Mouse (Mus musculus) myocyte (in vitro differentiated cells): ENCODE results near the gene Plcb4. TPM values are rescaled to one million over a fixed set of nuclear protein-coding genes. Genes with fewer than 3 reads are reported as not detected.

Experiments used
- H3K27me3 ChIP-seq: one replicate; pipeline ENCODE4 v1.6.1; 2011; ENCODE audit not compliant: control insufficient read depth, insufficient read depth, insufficient read length
- H3K36me3 ChIP-seq: one replicate; pipeline ENCODE4 v1.6.1; 2011; ENCODE audit not compliant: control insufficient read depth, insufficient read depth
- H3K4me2 ChIP-seq: one replicate; pipeline ENCODE4 v1.6.1; 2011; ENCODE audit warnings: low read depth, control low read depth
- H3K4me3 ChIP-seq: one replicate; pipeline ENCODE4 v1.5.1; 2011; ENCODE audit warnings: mild to moderate bottlenecking, control low read depth, moderate library complexity
- H3K79me2 ChIP-seq: one replicate; pipeline ENCODE4 v1.6.1; 2011; ENCODE audit not compliant: control insufficient read depth, insufficient read depth
- H3ac ChIP-seq: one replicate; pipeline ENCODE4 v1.6.1; 2011; ENCODE audit not compliant: control insufficient read depth, insufficient read length
- CEBPB ChIP-seq: IDR thresholded peaks from 2 replicates; pipeline ENCODE4 v1.6.1; 2011; ENCODE audit warnings: mild to moderate bottlenecking, moderate library complexity; ENCODE audit not compliant: poor library complexity, insufficient read depth, severe bottlenecking
- E2F4 ChIP-seq: IDR thresholded peaks from one replicate; pipeline ENCODE4 v1.6.1; 2011; ENCODE audit warnings: mild to moderate bottlenecking, control low read depth, moderate library complexity; ENCODE audit not compliant: insufficient read depth
- MAX ChIP-seq: IDR thresholded peaks from one replicate; pipeline ENCODE4 v1.6.1; 2011; ENCODE audit warnings: low read depth, mild to moderate bottlenecking, control low read depth
- MYOD1 ChIP-seq, 3 experiments: IDR thresholded peaks; one replicate each; pipeline ENCODE4 v1.6.1; 2011; ENCODE audit warnings: control low read depth in 2 of 3, low read depth in 2 of 3, mild to moderate bottlenecking in 2 of 3, moderate library complexity in 1 of 3; ENCODE audit not compliant: insufficient read length in 2 of 3, control insufficient read depth in 1 of 3
- MYOG ChIP-seq, 3 experiments: IDR thresholded peaks; one replicate each; pipeline ENCODE4 v1.6.1; 2011; ENCODE audit warnings: control low read depth in 2 of 3, low read depth in 2 of 3, mild to moderate bottlenecking in 2 of 3; ENCODE audit not compliant: insufficient read length in 2 of 3, control insufficient read depth in 1 of 3, insufficient read depth in 1 of 3
- POLR2A ChIP-seq: IDR thresholded peaks from one replicate; pipeline ENCODE4 v1.6.1; 2011; ENCODE audit warnings: low read depth, mild to moderate bottlenecking, control low read depth, moderate library complexity; ENCODE audit not compliant: insufficient read length
- POLR2AphosphoS2 ChIP-seq: IDR thresholded peaks from one replicate; pipeline ENCODE4 v1.6.1; 2011; ENCODE audit warnings: low read depth, control low read depth; ENCODE audit not compliant: insufficient read length
- REST ChIP-seq: IDR thresholded peaks from one replicate; pipeline ENCODE4 v1.6.1; 2011; ENCODE audit warnings: mild to moderate bottlenecking, control low read depth, moderate library complexity; ENCODE audit not compliant: insufficient read depth, insufficient read length
- SRF ChIP-seq: IDR thresholded peaks from one replicate; pipeline ENCODE4 v1.6.1; 2011; ENCODE audit warnings: low read depth; ENCODE audit not compliant: control insufficient read depth, insufficient read length
- TCF12 ChIP-seq: IDR thresholded peaks from one replicate; pipeline ENCODE4 v1.6.1; 2011; ENCODE audit warnings: mild to moderate bottlenecking, control low read depth; ENCODE audit not compliant: poor library complexity, insufficient read depth, severe bottlenecking
- TCF3 ChIP-seq: IDR thresholded peaks from one replicate; pipeline ENCODE4 v1.6.1; 2011; ENCODE audit warnings: low read depth, control low read depth; ENCODE audit not compliant: insufficient read length
- USF1 ChIP-seq: IDR thresholded peaks from one replicate; pipeline ENCODE4 v1.6.1; 2011; ENCODE audit warnings: low read depth, mild to moderate bottlenecking, control low read depth, moderate library complexity
- polyA plus RNA-seq: library from polyadenylated mRNA; unstranded; fragments of >200 nt; fragmentation: generic; extraction: Trizol; gene quantifications from one replicate; pipeline ENCODE4 v1.2.1, GENCODE M21; 2012; ENCODE audit warnings: missing spikeins

Gene Plcb4
- polyA plus RNA-seq, 1 experiment = 5.3 TPM

DNA sequence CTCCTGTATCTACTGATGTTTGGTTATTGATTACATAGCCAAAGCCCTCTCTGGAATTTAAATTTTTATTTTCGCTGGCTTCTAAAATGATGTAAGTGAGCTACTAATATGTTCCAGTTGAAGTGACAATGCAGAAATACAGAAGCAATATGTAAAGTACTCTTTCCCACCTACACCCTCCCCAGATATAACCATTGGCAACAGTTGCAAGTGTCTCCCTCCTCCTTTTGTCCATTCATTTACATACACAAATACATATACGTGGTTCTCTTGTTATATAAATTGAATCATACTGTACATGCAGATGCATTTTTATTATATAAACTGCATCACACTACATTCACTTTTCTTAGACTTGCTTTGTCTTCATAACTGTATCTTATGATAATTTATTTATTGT, 8.7 kb downstream of the Plcb4 start:
- Histone ChIP-seq H3K27me3 (no peaks in the 10 kb centered on the region), H3K4me2 (no peak overlapping the region), H3K36me3 (peaks cover 3% of the 10 kb centered on the region), H3K79me2 (peaks cover 7% of the 10 kb centered on the region), H3ac (no peak overlapping the region), H3K4me3 (no peak overlapping the region)
- TF ChIP-seq REST (no peak), USF1 (no peak), TCF12 (no peak), TCF3 (no peak), MAX (no peak), MYOG (IDR thresholded peaks at IDR 0.05; ENCODE audit: control insufficient read depth in 1 of 3, insufficient read depth in 1 of 3, insufficient read length in 2 of 3, low read depth in 2 of 3) (no peak), E2F4 (no peak)

DNA sequence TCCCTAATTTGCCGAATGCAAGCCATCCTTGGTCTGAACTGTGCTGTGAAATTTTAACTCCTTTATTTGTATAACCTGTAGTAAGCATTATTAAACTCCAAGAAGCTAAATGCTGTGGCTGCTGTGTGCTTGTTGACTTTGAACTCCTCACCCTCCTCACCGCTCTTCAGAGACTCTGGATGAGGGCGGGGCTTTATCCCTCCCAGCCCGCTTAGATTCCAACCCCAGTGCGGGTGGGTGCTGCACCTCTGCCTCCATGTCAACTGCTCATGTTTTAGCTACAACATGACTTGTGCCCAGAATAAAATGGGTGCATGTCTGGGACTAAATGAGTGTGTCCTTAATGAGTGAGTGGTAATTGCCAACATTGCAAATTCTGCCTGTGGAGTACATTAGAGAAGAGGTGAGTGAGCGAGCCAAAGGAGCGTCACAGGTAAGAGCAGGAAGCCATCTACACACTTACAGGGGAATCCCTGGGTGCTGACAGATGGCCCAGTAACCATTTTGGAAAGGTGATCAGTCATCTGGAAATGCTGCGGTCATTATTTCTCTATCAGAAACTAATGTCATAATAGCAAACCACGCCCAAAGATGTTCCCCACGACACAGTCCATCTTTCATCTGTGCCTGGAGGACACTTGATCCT, 13.8 kb downstream of the Plcb4 start:
- H3K4me2 ChIP-seq = no peak overlapping the region
- no peak overlapping the region for H3ac ChIP-seq
- no peak overlapping the region for H3K4me3 ChIP-seq
- H3K79me2 ChIP-seq = no peaks in the 10 kb centered on the region
- H3K36me3 ChIP-seq = peaks cover under 1% of the 10 kb centered on the region
- TF ChIP-seq MAX (no peak), TCF3 (no peak), TCF12 (no peak), E2F4 (no peak), USF1 (no peak), MYOG (IDR thresholded peaks at IDR 0.05; ENCODE audit: control insufficient read depth in 1 of 3, insufficient read depth in 1 of 3, insufficient read length in 2 of 3, low read depth in 2 of 3) (no peak), POLR2AphosphoS2 (no peak), MYOD1 (IDR thresholded peaks at IDR 0.05; ENCODE audit: control insufficient read depth in 1 of 3, insufficient read length in 2 of 3, low read depth in 2 of 3) (no peak), POLR2A (no peak), CEBPB (no peak), REST (no peak), SRF (no peak)
- no peaks in the 10 kb centered on the region for H3K27me3 ChIP-seq

DNA sequence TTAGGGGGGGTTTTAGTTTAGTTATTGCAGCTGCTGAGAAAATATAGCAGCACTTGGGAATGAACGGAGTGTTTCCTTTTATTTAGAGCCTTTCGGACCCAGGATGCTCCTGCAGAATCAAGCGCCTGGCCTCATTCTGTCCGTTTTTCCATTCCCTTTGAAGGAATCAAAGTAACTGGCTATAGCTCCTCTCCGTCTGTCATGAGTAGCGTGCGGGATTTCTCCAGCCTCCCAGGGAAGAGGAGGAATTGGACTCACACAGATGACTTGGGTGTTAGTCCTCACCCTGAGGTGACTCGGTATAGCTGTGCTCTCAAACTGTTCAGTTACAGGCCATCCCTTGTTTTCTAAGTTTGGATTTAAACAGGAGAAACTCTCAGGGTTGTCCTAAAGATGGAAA, 14.8 kb downstream of the Plcb4 start:
- H3K27me3 ChIP-seq = no peaks in the 10 kb centered on the region
- no peak overlapping the region for H3K4me2 ChIP-seq
- TF ChIP-seq POLR2A (no peak), MYOD1 (IDR thresholded peaks at IDR 0.05; ENCODE audit: control insufficient read depth in 1 of 3, insufficient read length in 2 of 3, low read depth in 2 of 3) (no peak), POLR2AphosphoS2 (no peak), TCF12 (no peak), USF1 (no peak)
- H3K36me3 ChIP-seq = no peaks in the 10 kb centered on the region
- no peak overlapping the region for H3K4me3 ChIP-seq
- no peak overlapping the region for H3ac ChIP-seq
- no peaks in the 10 kb centered on the region for H3K79me2 ChIP-seq

DNA sequence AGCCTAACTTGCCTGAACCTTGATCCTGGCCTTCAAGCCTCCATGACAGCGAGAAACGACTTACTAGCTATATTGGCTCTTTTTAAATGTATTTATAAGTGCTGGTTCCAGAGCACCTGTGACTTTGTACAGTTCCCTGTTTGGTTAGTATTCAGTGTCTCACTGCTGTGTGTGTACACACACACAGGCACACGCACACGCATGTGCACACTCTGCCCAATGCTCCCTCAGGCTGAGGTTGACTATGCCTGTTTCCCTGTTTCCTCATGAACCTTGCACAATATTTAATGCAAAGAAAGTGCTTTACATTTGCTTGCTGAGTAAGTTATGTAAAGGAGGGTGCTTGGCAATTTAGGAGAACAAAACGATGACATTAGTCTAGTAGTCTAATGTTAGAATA, 16.5 kb downstream of the Plcb4 start:
- Histone ChIP-seq H3K27me3 (no peaks in the 10 kb centered on the region), H3K36me3 (no peaks in the 10 kb centered on the region), H3K4me2 (no peak overlapping the region), H3K4me3 (no peak overlapping the region), H3ac (no peak overlapping the region), H3K79me2 (no peaks in the 10 kb centered on the region)
- TF ChIP-seq E2F4 = no peak
- TF ChIP-seq TCF12 = no peak
- no peak for TF ChIP-seq CEBPB
- no peak for TF ChIP-seq POLR2AphosphoS2
- no peak for TF ChIP-seq POLR2A
- TF ChIP-seq USF1 = no peak
- no peak for TF ChIP-seq MAX

DNA sequence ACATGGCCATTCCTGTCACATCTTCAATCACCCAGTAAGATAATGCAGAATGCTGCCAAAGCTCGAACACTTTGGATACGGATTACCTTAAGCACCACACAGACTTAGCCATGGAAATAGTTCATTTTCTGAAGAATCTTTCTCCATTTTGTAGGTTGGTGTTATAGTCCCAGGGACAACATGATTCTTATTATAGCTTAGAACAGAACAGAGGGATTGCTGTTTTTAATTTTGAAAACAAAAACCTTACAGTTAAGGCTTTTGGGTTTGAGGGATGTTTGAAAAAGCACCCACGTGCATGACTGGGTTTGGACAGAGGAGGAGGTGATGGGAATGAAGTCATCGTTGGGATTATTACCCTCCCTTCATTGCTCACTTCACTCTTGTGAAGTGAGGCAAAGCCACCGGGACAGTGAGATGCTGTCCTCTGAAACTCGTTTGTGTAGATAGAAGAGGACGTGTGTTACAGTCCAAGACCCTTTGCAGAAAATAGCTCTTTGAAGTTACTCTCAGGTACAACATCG, 18.2 kb downstream of the Plcb4 start:
- no peaks in the 10 kb centered on the region for H3K27me3 ChIP-seq
- no peak overlapping the region for H3K4me3 ChIP-seq
- H3ac ChIP-seq = no peak overlapping the region
- no peak for TF ChIP-seq SRF
- no peak for TF ChIP-seq POLR2A
- no peak for TF ChIP-seq REST
- TF ChIP-seq MYOD1 (IDR thresholded peaks at IDR 0.05; ENCODE audit: control insufficient read depth in 1 of 3, insufficient read length in 2 of 3, low read depth in 2 of 3) = no peak
- no peak for TF ChIP-seq USF1
- no peak for TF ChIP-seq TCF12
- TF ChIP-seq CEBPB = no peak
- TF ChIP-seq E2F4 = no peak
- no peak for TF ChIP-seq MAX
- no peak for TF ChIP-seq MYOG (IDR thresholded peaks at IDR 0.05; ENCODE audit: control insufficient read depth in 1 of 3, insufficient read depth in 1 of 3, insufficient read length in 2 of 3, low read depth in 2 of 3)
- no peak for TF ChIP-seq TCF3
- no peak for TF ChIP-seq POLR2AphosphoS2
- H3K4me2 ChIP-seq = no peak overlapping the region
- no peaks in the 10 kb centered on the region for H3K36me3 ChIP-seq
- no peaks in the 10 kb centered on the region for H3K79me2 ChIP-seq
